16 mouse cellular contexts compared by ENCODE assay signal in genomic region chr5:97202557-97202956, GRCm38 (mm10).
DNase-seq lines count a peak whose midpoint lies in the region.
"Had no signal": no experiment of that assay in that cellular context is flagged by ENCODE, and none has a peak within 500 bp of the region (broad histone marks: within the 10 kb centered on the region; RNA-seq: fewer than 3 reads in every experiment).

No protein-coding gene starts in this region.

- intact Hi-C loops in gastrocnemius, postnatal 36 days (cut with DNase I), result no loop called here

- DNase-seq in ES-CJ7 (ENCODE audit: low read depth, low spot score) (peak; percentile 58), ZHBTc4 (ENCODE audit: low read depth, low spot score) (peak; percentile 44)
- peak; percentile 18 for DNase-seq in embryo, embryonic 11 days
- DNase-seq in gastrocnemius, postnatal 36 days, result no peak
- no peak for DNase-seq in c-Kit-positive CD71-positive TER-119-positive erythroid progenitor cells, embryonic 14.5 days (ENCODE audit: low spot score)
- no peak for DNase-seq in testis, postnatal 14 days (ENCODE audit: low spot score)
- DNase-seq: adrenal gland, adult 8-10 months; adrenal gland, postnatal 25 days; cerebellum, adult 18-20 months; cerebellum, adult 9-11 months; cerebellum, postnatal 36 days; gastrocnemius, postnatal 10 days; heart, adult 11 months; heart, postnatal 10 days; heart, postnatal 36 days; kidney, adult 11 months had no signal

Comparison
In these comparisons a context has a peak if more than half of its experiments do, and no peak if none do; other contexts are left out.
1. DNase-seq: peak in ES-CJ7 (single experiment), ZHBTc4 (single experiment) and embryo, embryonic 11 days (single experiment); none in gastrocnemius, postnatal 36 days (0 of 2), c-Kit-positive CD71-positive TER-119-positive erythroid progenitor cells, embryonic 14.5 days (single experiment) and testis, postnatal 14 days (single experiment).